Mouse (Mus musculus) bone marrow macrophage, adult 2 months (primary cell): ENCODE results near the gene Gltp.

ENCODE experiments used
- CTCF ChIP-seq: IDR thresholded peaks from 2 replicates; pipeline ENCODE4 v1.5.1; 2012; ENCODE audit warnings: low read depth, mild to moderate bottlenecking, low read length, moderate library complexity
- POLR2A ChIP-seq: IDR thresholded peaks from 2 replicates; pipeline ENCODE4 v1.6.1; 2012; ENCODE audit warnings: mild to moderate bottlenecking, low read depth, low read length, borderline replicate concordance

DNA sequence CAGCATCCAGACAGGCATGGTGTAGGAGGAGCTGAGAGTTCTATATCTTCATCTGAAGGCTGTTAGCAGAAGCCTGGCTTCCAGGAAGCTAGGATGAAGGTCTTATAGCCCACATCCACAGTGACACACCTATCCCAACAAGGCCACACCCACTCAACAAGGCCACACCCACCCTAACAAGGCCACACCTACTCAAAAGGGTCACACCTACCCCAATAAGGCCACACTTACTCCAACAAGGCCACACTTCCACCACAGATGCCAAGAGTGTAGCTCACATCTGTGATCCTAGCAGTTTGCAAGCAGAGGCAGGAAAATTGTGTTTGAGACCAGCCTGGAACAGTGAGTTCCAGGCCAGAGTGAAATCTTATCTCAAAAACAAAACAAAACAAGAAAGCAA lies 2.9 kb downstream of the Gltp start:
- no peak for TF ChIP-seq CTCF
- no peak for TF ChIP-seq POLR2A
